Mouse (Mus musculus) central nervous system, embryonic 14 days (tissue): ENCODE data around the gene Gm45753. TPM values are rescaled to one million over a fixed set of nuclear protein-coding genes. Genes with fewer than 3 reads are reported as not detected.

Experiments used
- polyA plus RNA-seq: library from polyadenylated mRNA; depleted of rRNA; stranded (reverse); fragments of >200 nt; gene quantifications from 2 replicates; pipeline ENCODE4 v1.2.3, GENCODE M21; 2012; rRNA removed

Gene Gm45753
- not detected in 2 replicates for polyA plus RNA-seq

DNA sequence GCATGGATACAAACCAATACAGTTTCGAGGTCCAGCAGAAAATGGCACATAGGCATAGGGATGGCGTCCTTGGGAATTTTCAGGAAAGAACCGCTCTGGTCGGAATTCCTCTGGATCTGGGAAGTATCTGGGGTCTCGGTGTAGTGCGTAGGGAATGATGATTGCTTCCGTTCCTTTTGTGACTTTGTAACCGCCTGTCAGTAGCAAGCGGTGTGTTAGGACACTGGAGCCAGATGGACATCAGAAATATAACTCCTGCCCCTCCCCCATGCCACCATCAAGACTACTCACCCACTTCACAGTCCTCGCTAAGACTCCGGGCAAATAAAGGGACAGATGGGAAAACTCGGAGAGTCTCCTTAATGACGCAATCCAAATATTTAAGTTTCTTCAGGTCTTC, at the start of gene Gm45753:
Gm45753 (minus strand) TSS at position 101 of the 400 bp plus-strand sequence.

DNA sequence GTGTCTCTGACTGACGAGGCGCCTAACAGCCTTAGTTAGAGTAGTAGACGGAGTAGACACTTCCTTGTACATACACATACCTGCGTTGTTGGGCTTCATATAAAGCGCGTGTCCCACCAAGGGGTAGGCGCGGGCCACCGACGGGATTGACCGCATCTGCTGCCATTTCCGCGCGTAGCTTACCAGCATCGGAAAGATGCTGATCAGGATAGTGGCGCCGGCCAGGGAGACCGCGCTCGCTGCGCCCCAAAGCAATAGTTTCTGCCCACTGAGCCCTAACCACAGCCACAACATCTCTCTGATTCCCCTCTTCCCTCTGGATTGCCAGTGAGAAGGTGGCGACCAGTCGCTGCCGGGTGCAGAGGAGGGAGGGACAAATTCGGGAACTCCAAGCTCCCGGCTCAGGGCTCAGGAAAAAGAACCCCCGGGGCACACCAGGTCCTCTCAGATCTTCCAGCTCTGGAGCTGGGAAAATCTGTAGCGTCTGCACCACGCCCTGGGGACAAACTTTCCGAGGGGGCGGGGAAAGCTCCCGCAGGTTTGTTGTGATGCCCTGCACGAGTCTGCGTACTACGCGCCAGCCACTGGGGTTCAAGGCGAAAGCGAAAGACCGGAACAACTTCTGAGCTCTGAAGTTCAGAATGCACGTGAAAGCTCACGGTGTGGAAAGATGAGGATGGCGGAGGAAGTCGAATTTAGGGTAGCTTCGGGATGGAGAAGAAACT, 24.6 kb upstream of the Gm45753 start, which contains the start of gene Cyp4v3:
Cyp4v3 (minus strand) TSS at position 532 of the 725 bp plus-strand sequence.

DNA sequence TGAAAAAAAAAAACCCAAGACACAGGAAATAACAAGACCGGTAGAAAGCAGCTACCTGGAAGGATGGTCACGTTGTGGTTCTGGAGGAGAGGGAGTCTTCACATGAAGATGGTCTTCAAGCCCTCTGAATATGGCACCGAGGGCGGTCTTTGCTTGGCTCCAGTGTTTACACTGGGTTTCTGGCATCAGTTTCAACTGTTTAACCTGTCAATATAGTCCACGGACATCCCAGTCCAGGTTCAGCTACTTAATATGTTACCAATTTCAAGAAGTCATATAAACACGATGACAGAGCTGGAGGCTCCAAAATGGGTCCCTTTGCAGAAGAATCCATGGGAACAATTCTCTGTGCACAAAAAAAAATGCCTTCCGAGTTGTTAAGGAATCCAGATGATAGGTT, 13.6 kb downstream of the Gm45753 start, which contains the start of gene Klkb1:
Klkb1 (minus strand) TSS at position 173 of the 400 bp plus-strand sequence.

DNA sequence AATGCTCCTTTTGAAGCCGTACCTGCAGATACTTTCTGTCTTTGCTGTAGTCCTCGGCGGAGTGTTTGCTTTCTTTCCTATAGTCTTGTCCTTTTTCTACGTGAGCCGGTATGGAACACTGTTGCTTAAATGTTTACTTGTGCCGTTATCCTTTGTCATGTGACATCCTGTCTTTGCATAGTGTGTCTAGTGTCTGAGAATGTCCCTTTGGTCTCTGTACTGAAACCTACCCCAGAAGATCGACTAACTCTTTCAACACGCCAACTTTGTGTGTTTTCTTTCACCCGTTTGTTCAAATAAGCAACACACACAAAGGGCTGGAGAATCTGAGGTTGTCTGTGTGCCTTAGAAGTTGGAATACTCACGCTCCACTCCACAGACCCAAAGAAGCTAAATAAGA, 46.3 kb downstream of the Gm45753 start, which contains the start of gene F11:
F11 (minus strand) TSS at position 112 of the 400 bp plus-strand sequence.

Other genes starting within 250 kb of the Gm45753 start
- gene Mtnr1a, start 239.3 kb downstream of the Gm45753 start, polyA plus RNA-seq, result 0.28 and 0.34 TPM in 2 replicates
- not detected in 2 replicates for gene F11, start 46.4 kb downstream of the Gm45753 start, polyA plus RNA-seq
- 0.02 TPM in 1 of 2 replicates, not detected in the other for gene Klkb1, start 13.6 kb downstream of the Gm45753 start, polyA plus RNA-seq
- gene Cyp4v3, start 24.8 kb upstream of the Gm45753 start, polyA plus RNA-seq, result 1.0 and 1.2 TPM in 2 replicates
- 5.7 and 8.4 TPM in 2 replicates for gene Fam149a, start 73.8 kb upstream of the Gm45753 start, polyA plus RNA-seq
- 1.2 TPM in 2 replicates for gene Tlr3, start 102.6 kb upstream of the Gm45753 start, polyA plus RNA-seq
- 75.5 and 80.8 TPM in 2 replicates for gene Sorbs2, start 199.3 kb upstream of the Gm45753 start, polyA plus RNA-seq